Mouse (Mus musculus) CH12.LX (cell line): ENCODE data around the gene Mcrip1.

Source experiments
- CHD2 ChIP-seq: IDR thresholded peaks from 2 replicates; pipeline ENCODE4 v1.6.1; 2011; ENCODE audit warnings: low read length, improper control_type of control experiment
- CTCF ChIP-seq, 2 experiments: IDR thresholded peaks in 1 of 2; conservative IDR thresholded peaks in 1 of 2; 2 replicates each; pipeline ENCODE4 v1.5.1; 2011 to 2012; ENCODE audit warnings: low read depth in 2 of 2, low read length in 2 of 2, improper control_type of control experiment in 1 of 2, inconsistent platforms in 1 of 2, mild to moderate bottlenecking in 1 of 2, moderate library complexity in 1 of 2
- MXI1 ChIP-seq: IDR thresholded peaks from 2 replicates; pipeline ENCODE4 v1.6.1; 2011; ENCODE audit warnings: mild to moderate bottlenecking, low read depth, low read length, improper control_type of control experiment
- MYC ChIP-seq: IDR thresholded peaks from 2 replicates; pipeline ENCODE4 v1.6.1; 2011; ENCODE audit warnings: low read depth, mild to moderate bottlenecking, improper control_type of control experiment, low read length
- NRF1 ChIP-seq: IDR thresholded peaks from 2 replicates; pipeline ENCODE4 v1.6.1; 2014; ENCODE audit warnings: low read depth, mild to moderate bottlenecking, inconsistent platforms, low read length, improper control_type of control experiment, moderate library complexity
- SMC3 ChIP-seq: IDR thresholded peaks from 2 replicates; pipeline ENCODE4 v1.6.1; 2011; ENCODE audit warnings: low read depth, low read length, improper control_type of control experiment
- ZC3H11A ChIP-seq: IDR thresholded peaks from 2 replicates; pipeline ENCODE4 v1.6.1; 2012; ENCODE audit warnings: low read depth, mild to moderate bottlenecking, inconsistent platforms, low read length, improper control_type of control experiment

DNA sequence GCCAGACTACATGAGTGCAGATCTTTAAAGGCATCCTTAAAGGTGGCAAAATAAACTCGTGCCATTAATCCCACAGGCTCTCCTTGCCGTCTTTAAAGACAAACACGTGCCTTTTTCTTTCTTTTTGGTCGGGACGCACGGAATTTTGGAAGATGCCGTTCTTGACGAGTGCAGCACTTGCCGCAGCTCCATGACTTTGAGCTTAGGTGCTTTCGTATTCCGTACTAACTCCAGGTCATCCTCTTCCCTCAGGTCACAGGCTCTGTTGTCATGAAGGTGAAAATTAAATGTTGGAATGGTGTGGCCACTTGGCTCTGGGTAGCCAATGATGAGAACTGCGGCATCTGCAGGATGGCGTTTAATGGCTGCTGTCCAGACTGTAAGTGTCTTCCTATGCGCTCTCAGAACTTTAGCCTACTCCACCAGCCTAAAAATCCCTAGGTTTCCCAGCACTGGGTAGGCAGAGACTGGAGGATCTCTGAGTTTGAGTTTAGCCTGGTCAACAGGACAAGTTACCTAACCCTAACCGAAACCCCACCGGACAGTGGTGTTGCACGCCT lies 49.5 kb upstream of the Mcrip1 start:
- TF ChIP-seq SMC3 (no peak), NRF1 (no peak), MYC (no peak), CHD2 (no peak), MXI1 (no peak), ZC3H11A (no peak), CTCF (conservative IDR thresholded peaks at IDR 0.05 in 1 of 2, IDR thresholded peaks at IDR 0.05 in 1 of 2; ENCODE audit: low read depth in 2 of 2, low read length in 2 of 2) (no peak)
